ENCODE assay signal across 12 mouse cellular contexts in genomic region chr15:59794871-59795270, GRCm38 (mm10).
A peak's percentile ranks its signal among the peaks of the same experiment; 100 is the strongest.
DNase-seq lines count a peak whose midpoint lies in the region; ATAC-seq and TF ChIP-seq lines count a peak whose summit lies in the region.
"Had no signal": no experiment of that assay in that cellular context is flagged by ENCODE, and none has a peak within 500 bp of the region (broad histone marks: within the 10 kb centered on the region; RNA-seq: fewer than 3 reads in every experiment).

No protein-coding gene starts in this region.

- H3K4me2 ChIP-seq in midbrain, embryonic 11.5 days: no peak overlapping the region
- H3K4me2 ChIP-seq in midbrain, embryonic 14.5 days (ENCODE audit: low read length): no peak overlapping the region
- no peak overlapping the region for H3K4me2 ChIP-seq in forebrain, embryonic 12.5 days
- H3K4me2 ChIP-seq: embryonic facial prominence, embryonic 13.5 days; hindbrain, embryonic 12.5 days had no signal

- no peak overlapping the region for H3K9ac ChIP-seq in midbrain, embryonic 11.5 days (ENCODE audit: low read length)
- H3K9ac ChIP-seq in midbrain, embryonic 14.5 days (replicated peaks; ENCODE audit: low read length): no peak overlapping the region
- H3K9ac ChIP-seq in forebrain, embryonic 12.5 days: no peak overlapping the region
- H3K9ac ChIP-seq: embryonic facial prominence, embryonic 13.5 days; hindbrain, embryonic 12.5 days had no signal

- no peak overlapping the region for H3K4me3 ChIP-seq in midbrain, embryonic 11.5 days (ENCODE audit: low read depth, low read length)
- no peak overlapping the region for H3K4me3 ChIP-seq in midbrain, embryonic 14.5 days (replicated peaks; ENCODE audit: low read depth, low read length)
- H3K4me3 ChIP-seq in embryonic fibroblast, embryonic 13.5 days (ENCODE audit: insufficient read depth, low read length): no peak overlapping the region
- no peak overlapping the region for H3K4me3 ChIP-seq in forebrain, embryonic 12.5 days (replicated peaks)
- H3K4me3 ChIP-seq: embryonic facial prominence, embryonic 13.5 days; hindbrain, embryonic 12.5 days had no signal

- TF ChIP-seq POLR2A in embryonic fibroblast, embryonic 13.5 days (IDR thresholded peaks at IDR 0.05; ENCODE audit: low read depth, low read length): no peak

- H3K27me3 ChIP-seq in midbrain, embryonic 11.5 days (ENCODE audit: control insufficient read depth, insufficient read depth, low read length): no peaks in the 10 kb centered on the region
- H3K27me3 ChIP-seq in midbrain, embryonic 14.5 days (ENCODE audit: control insufficient read depth, insufficient read depth, low read length): no peaks in the 10 kb centered on the region
- no peaks in the 10 kb centered on the region for H3K27me3 ChIP-seq in forebrain, embryonic 12.5 days
- H3K27me3 ChIP-seq: embryonic facial prominence, embryonic 13.5 days; hindbrain, embryonic 12.5 days; Patski had no signal

- H3K27ac ChIP-seq in midbrain, embryonic 11.5 days (ENCODE audit: low read depth, low read length): no peak overlapping the region
- no peak overlapping the region for H3K27ac ChIP-seq in midbrain, embryonic 14.5 days (replicated peaks; ENCODE audit: low read depth, low read length)
- H3K27ac ChIP-seq in embryonic fibroblast, embryonic 13.5 days (ENCODE audit: insufficient read depth, low read length): peak overlapping the region; percentile 68
- H3K27ac ChIP-seq in forebrain, embryonic 12.5 days: no peak overlapping the region
- H3K27ac ChIP-seq: embryonic facial prominence, embryonic 13.5 days; hindbrain, embryonic 12.5 days had no signal

- DNase-seq in midbrain, embryonic 11.5 days (ENCODE audit: low spot score, missing footprints): peak; percentile 12
- DNase-seq in midbrain, embryonic 14.5 days: no peak
- DNase-seq in urinary bladder, postnatal 25 days (ENCODE audit: low spot score): peak; percentile 46
- no peak for DNase-seq in urinary bladder, adult 2 months (ENCODE audit: low spot score)
- no peak for DNase-seq in right cerebral cortex, postnatal 14 days

- WGBS in midbrain, embryonic 11.5 days: 89% methylated on average over 6 of the region's 6 CpGs
- WGBS in midbrain, embryonic 14.5 days: 85% methylated on average over 6 of the region's 6 CpGs
- WGBS in forebrain, embryonic 12.5 days: 88% methylated on average over 6 of the region's 6 CpGs

- no peaks in the 10 kb centered on the region for H3K4me1 ChIP-seq in midbrain, embryonic 11.5 days (ENCODE audit: control insufficient read depth, insufficient read depth, low read length)
- H3K4me1 ChIP-seq in midbrain, embryonic 14.5 days (ENCODE audit: control insufficient read depth, insufficient read depth, low read length): no peaks in the 10 kb centered on the region
- H3K4me1 ChIP-seq in embryonic fibroblast, embryonic 13.5 days (ENCODE audit: control insufficient read depth, insufficient read depth, low read length): no peaks in the 10 kb centered on the region
- no peaks in the 10 kb centered on the region for H3K4me1 ChIP-seq in forebrain, embryonic 12.5 days
- H3K4me1 ChIP-seq: embryonic facial prominence, embryonic 13.5 days; hindbrain, embryonic 12.5 days had no signal

- H3K36me3 ChIP-seq in midbrain, embryonic 11.5 days (ENCODE audit: control insufficient read depth, insufficient read depth, low read length): no peaks in the 10 kb centered on the region
- H3K36me3 ChIP-seq in midbrain, embryonic 14.5 days (ENCODE audit: control insufficient read depth, insufficient read depth, low read length): no peaks in the 10 kb centered on the region
- H3K36me3 ChIP-seq in forebrain, embryonic 12.5 days (replicated peaks): no peaks in the 10 kb centered on the region
- H3K36me3 ChIP-seq: embryonic facial prominence, embryonic 13.5 days; hindbrain, embryonic 12.5 days had no signal

- ATAC-seq in midbrain, embryonic 11.5 days (ENCODE audit: low FRiP score): no peak
- no peak for ATAC-seq in midbrain, embryonic 14.5 days (ENCODE audit: low FRiP score, low TSS enrichment)
- ATAC-seq in forebrain, embryonic 12.5 days (ENCODE audit: low FRiP score): no peak
- ATAC-seq: forebrain, embryonic 14.5 days; hindbrain, embryonic 16.5 days had no signal

- TF ChIP-seq CTCF in embryonic fibroblast, embryonic 13.5 days (IDR thresholded peaks at IDR 0.05; ENCODE audit: borderline replicate concordance, insufficient read depth, low read length): no peak

- no peaks in the 10 kb centered on the region for H3K9me3 ChIP-seq in midbrain, embryonic 11.5 days (ENCODE audit: control insufficient read depth, low read length)
- H3K9me3 ChIP-seq in midbrain, embryonic 14.5 days (ENCODE audit: control insufficient read depth, low read length): no peaks in the 10 kb centered on the region
- no peaks in the 10 kb centered on the region for H3K9me3 ChIP-seq in forebrain, embryonic 12.5 days
- H3K9me3 ChIP-seq: embryonic facial prominence, embryonic 13.5 days; hindbrain, embryonic 12.5 days had no signal

Comparison
In these comparisons a context has a peak if more than half of its experiments do, and no peak if none do; other contexts are left out.
1. DNase-seq: peak in midbrain, embryonic 11.5 days (single experiment) and urinary bladder, postnatal 25 days (single experiment); none in midbrain, embryonic 14.5 days (single experiment), urinary bladder, adult 2 months (single experiment) and right cerebral cortex, postnatal 14 days (single experiment).